Mouse (Mus musculus) liver, postnatal 0 days (tissue): Measurements from ENCODE around the gene Ltbr. TPM values are rescaled to one million over a fixed set of nuclear protein-coding genes. Genes with fewer than 3 reads are reported as not detected.

Source experiments
- ATAC-seq: fragments of 200-750 bp; cut with Nextera tagmentation; 2 replicates; pipeline ENCODE4 v1.8.0; 2017; ENCODE audit warnings: mild to moderate bottlenecking, moderate library complexity
- DNase-seq: peaks from one replicate; pipeline ENCODE4 v3.0.0-alpha.2; 2016
- H3K27ac ChIP-seq: fragments of 300-500 bp; sonication (generic); 2 replicates; pipeline ENCODE4 v1.5.1; 2014; ENCODE audit warnings: antibody characterized with exemption, moderate library complexity, mild to moderate bottlenecking, low read depth
- H3K27me3 ChIP-seq: fragments of 300-500 bp; sonication (generic); 2 replicates; pipeline ENCODE4 v1.6.1; 2014; ENCODE audit warnings: low read length, control low read depth, mixed read lengths; ENCODE audit not compliant: insufficient read depth
- H3K36me3 ChIP-seq: fragments of 300-500 bp; sonication (generic); replicated peaks from 2 replicates; pipeline ENCODE4 v1.6.1; 2014; ENCODE audit warnings: mild to moderate bottlenecking, control low read depth, low read length, moderate library complexity, mixed read lengths; ENCODE audit not compliant: insufficient read depth
- H3K4me1 ChIP-seq: fragments of 300-500 bp; sonication (generic); 2 replicates; pipeline ENCODE4 v1.6.1; 2014; ENCODE audit warnings: antibody characterized with exemption, mild to moderate bottlenecking, control low read depth; ENCODE audit not compliant: insufficient read depth
- H3K4me2 ChIP-seq: fragments of 300-500 bp; sonication (generic); 2 replicates; pipeline ENCODE4 v1.6.1; 2014; ENCODE audit warnings: low read depth, mild to moderate bottlenecking, low read length, moderate library complexity, mixed read lengths
- H3K4me3 ChIP-seq: fragments of 300-500 bp; sonication (generic); 2 replicates; pipeline ENCODE4 v1.5.1; 2014; ENCODE audit warnings: low read depth, low read length
- H3K9ac ChIP-seq: fragments of 300-500 bp; sonication (generic); replicated peaks from 2 replicates; pipeline ENCODE4 v1.6.1; 2014; ENCODE audit warnings: mild to moderate bottlenecking, moderate library complexity
- H3K9me3 ChIP-seq: fragments of 300-500 bp; sonication (generic); 2 replicates; pipeline ENCODE4 v1.6.1; 2016; ENCODE audit warnings: mild to moderate bottlenecking, control low read depth, low read length, mixed read lengths
- CTCF ChIP-seq: sonication (generic); IDR thresholded peaks from 2 replicates; pipeline ENCODE4 v1.5.1; 2016; ENCODE audit warnings: antibody characterized with exemption, low read depth
- EP300 ChIP-seq: IDR thresholded peaks from 2 replicates; pipeline ENCODE4 v1.6.1; 2016; ENCODE audit warnings: antibody characterized with exemption, low read depth, mild to moderate bottlenecking
- WGBS: fragments of 180-500 bp; shearing (Covaris S2); extraction: QIAGEN DNeasy Blood & Tissue Kit; methylation state at CpG from one replicate; pipeline ENCODE4 v1.1.7; 2014; ENCODE audit not compliant: insufficient replicate concordance; 5-methylcytosine and 5-hydroxymethylcytosine counted together
- polyA plus RNA-seq: library from polyadenylated mRNA; unstranded; fragments of >200 nt; fragmentation: Nextera tagmentation; extraction: Ambion mirVana; gene quantifications from 2 replicates; pipeline ENCODE4 v1.2.1, GENCODE M21; 2015

The Ltbr gene
- polyA plus RNA-seq, 1 experiment from 2014 or later: 31.8 TPM

- ATAC-seq: no peak
These were observed 14.6 kb upstream of the Ltbr start for GRCm38 (mm10) chr6:125328243-125328642.

GRCm38 (mm10) chr6:125325337-125325736, 11.7 kb upstream of the Ltbr start:
- Histone ChIP-seq H3K9me3 (no peaks in the 10 kb centered on the region), H3K27me3 (peaks cover 19% of the 10 kb centered on the region), H3K27ac (no peak overlapping the region), H3K4me2 (no peak overlapping the region), H3K4me1 (peaks cover 8% of the 10 kb centered on the region; the same call in 1 of the 2 replicates), H3K9ac (no peak overlapping the region), H3K4me3 (no peak overlapping the region), H3K36me3 (no peaks in the 10 kb centered on the region)
- 41% methylated on average over 6 of the region's 6 CpGs for WGBS
- ATAC-seq (0 out of 2 replicates have a peak, but pooled peaks have one; percentile 13), DNase-seq (no peak)
- TF ChIP-seq EP300 (no peak), CTCF (no peak)

More at GRCm38 (mm10) chr6:125328243-125328642, 14.6 kb upstream of the Ltbr start:
- H3K27ac ChIP-seq: no peak overlapping the region
- DNase-seq: peak; percentile 53
- H3K9me3 ChIP-seq: no peaks in the 10 kb centered on the region
- no peaks in the 10 kb centered on the region for H3K36me3 ChIP-seq
- H3K27me3 ChIP-seq: no peaks in the 10 kb centered on the region
- no peak overlapping the region for H3K4me2 ChIP-seq
- WGBS: 69% methylated on average over 5 of the region's 5 CpGs
- H3K9ac ChIP-seq: no peak overlapping the region
- H3K4me1 ChIP-seq: peaks cover 6% of the 10 kb centered on the region; the same call in 1 of the 2 replicates
- peak; percentile 71 for TF ChIP-seq CTCF
- no peak for TF ChIP-seq EP300
- no peak overlapping the region for H3K4me3 ChIP-seq

GRCm38 (mm10) chr6:125323547-125323946, 9.9 kb upstream of the Ltbr start:
- H3K9ac ChIP-seq: no peak overlapping the region
- H3K9me3 ChIP-seq: no peaks in the 10 kb centered on the region
- H3K36me3 ChIP-seq: no peaks in the 10 kb centered on the region
- DNase-seq: no peak
- ATAC-seq: no peak
- TF ChIP-seq CTCF (no peak), EP300 (no peak)
- H3K27me3 ChIP-seq: peaks cover 19% of the 10 kb centered on the region
- no peak overlapping the region for H3K27ac ChIP-seq
- 56% methylated on average over 6 of the region's 6 CpGs for WGBS
- peaks cover 8% of the 10 kb centered on the region; the same call in 1 of the 2 replicates for H3K4me1 ChIP-seq
- no peak overlapping the region for H3K4me2 ChIP-seq
- H3K4me3 ChIP-seq: no peak overlapping the region

GRCm38 (mm10) chr6:125322794-125323193, 9.1 kb upstream of the Ltbr start:
- Histone ChIP-seq H3K4me2 (no peak overlapping the region), H3K4me1 (peaks cover 8% of the 10 kb centered on the region; the same call in 1 of the 2 replicates), H3K27ac (no peak overlapping the region), H3K4me3 (no peak overlapping the region), H3K36me3 (no peaks in the 10 kb centered on the region), H3K9ac (no peak overlapping the region), H3K9me3 (no peaks in the 10 kb centered on the region), H3K27me3 (peaks cover 19% of the 10 kb centered on the region)
- no peak for ATAC-seq
- no peak for DNase-seq
- whole genome bisulfite sequencing: 62% methylated on average over 13 of the region's 13 CpGs
- no peak for TF ChIP-seq CTCF
- TF ChIP-seq EP300: no peak

GRCm38 (mm10) chr6:125321114-125321855, 7.6 kb upstream of the Ltbr start:
- Histone ChIP-seq H3K4me2 (no peak overlapping the region; the same call in 1 of the 2 replicates), H3K27ac (no peak overlapping the region), H3K36me3 (no peaks in the 10 kb centered on the region), H3K9me3 (no peaks in the 10 kb centered on the region), H3K4me3 (no peak overlapping the region), H3K9ac (no peak overlapping the region), H3K4me1 (peaks cover 8% of the 10 kb centered on the region; the same call in 1 of the 2 replicates), H3K27me3 (peaks cover 19% of the 10 kb centered on the region)
- ATAC-seq: no peak
- no peak for DNase-seq
- TF ChIP-seq CTCF: no peak
- no peak for TF ChIP-seq EP300
- WGBS: 20% methylated on average over 26 of the region's 26 CpGs

GRCm38 (mm10) chr6:125320323-125320722, 6.6 kb upstream of the Ltbr start, which contains the start of gene Scnn1a:
Scnn1a (plus strand) TSS chr6:125320659.
- no peak for DNase-seq
- no peak for ATAC-seq
- H3K27me3 ChIP-seq: peaks cover 19% of the 10 kb centered on the region

More at GRCm38 (mm10) chr6:125320323-125320722, 6.6 kb upstream of the Ltbr start, which contains the start of gene Scnn1a:
- H3K9me3 ChIP-seq: no peaks in the 10 kb centered on the region
- peaks cover 6% of the 10 kb centered on the region; the same call in 1 of the 2 replicates for H3K4me1 ChIP-seq
- WGBS: 74% methylated on average over 1 of the region's 1 CpGs
- no peak within 1 kb of the TSS; the same call in 1 of the 2 replicates for H3K4me2 ChIP-seq
- TF ChIP-seq CTCF: no peak
- no peak for TF ChIP-seq EP300
- H3K36me3 ChIP-seq: no peaks in the 10 kb centered on the region
- H3K4me3 ChIP-seq: no peak within 1 kb of the TSS
- no peak within 1 kb of the TSS for H3K27ac ChIP-seq
- no peak within 1 kb of the TSS for H3K9ac ChIP-seq
